Mouse (Mus musculus) G1E-ER4 (cell line): ENCODE results near the gene Tspan7. TPM values are rescaled to one million over a fixed set of nuclear protein-coding genes. Genes with fewer than 3 reads are reported as not detected.

ENCODE experiments used
- GATA1 ChIP-seq: IDR thresholded peaks from one replicate; pipeline ENCODE4 v1.8.0; 2012; ENCODE audit warnings: low read length, inconsistent platforms
- polyA plus RNA-seq: library from polyadenylated mRNA; stranded (reverse); fragments of >175 nt; gene quantifications from 2 replicates; pipeline ENCODE4 v1.2.3, GENCODE M21; 2012

The Tspan7 gene
- polyA plus RNA-seq, 1 experiment, result not detected

DNA sequence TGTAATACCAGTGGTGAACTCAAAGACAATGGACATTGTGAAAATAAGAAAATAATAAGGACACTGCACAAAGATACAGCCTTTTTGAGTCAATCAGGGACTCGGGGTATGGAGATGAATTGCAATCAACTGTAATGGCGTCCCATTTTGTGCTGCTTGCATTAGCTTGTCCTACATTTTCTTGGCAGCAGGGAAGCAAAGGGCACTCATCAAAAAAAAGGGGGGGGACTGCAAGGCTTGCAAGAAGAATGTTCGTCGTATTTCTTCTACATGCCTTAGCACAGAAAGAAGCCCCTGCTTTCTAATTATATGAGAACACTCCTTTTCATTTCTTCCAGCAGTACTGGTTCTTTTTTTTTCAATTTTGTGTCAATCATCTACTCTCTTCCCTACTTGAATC, 32.8 kb downstream of the Tspan7 start:
- TF ChIP-seq GATA1, result no peak

GRCm38 (mm10) chrX:10518510-10518909, 33.6 kb downstream of the Tspan7 start:
- no peak for TF ChIP-seq GATA1

DNA sequence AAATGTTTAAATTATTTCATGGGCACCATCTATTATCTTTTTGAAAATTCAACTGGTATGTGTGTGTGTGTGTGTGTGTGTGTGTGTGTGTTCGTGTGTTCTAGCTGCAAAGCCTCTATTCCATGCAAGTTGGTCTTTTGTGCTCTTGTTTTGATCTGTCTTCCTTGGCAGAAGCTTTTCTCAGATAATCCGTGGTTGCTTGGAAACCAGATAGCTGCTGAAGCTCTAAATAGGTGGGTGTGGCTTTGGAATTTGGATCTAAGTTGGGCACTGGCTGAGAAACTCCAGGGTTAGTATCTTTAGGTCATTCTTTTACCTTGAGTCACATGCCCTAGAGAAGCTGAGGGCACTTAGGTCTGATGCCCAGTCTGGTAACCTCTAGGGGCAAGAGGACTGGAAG, 50.5 kb downstream of the Tspan7 start:
- TF ChIP-seq GATA1, result no peak

DNA sequence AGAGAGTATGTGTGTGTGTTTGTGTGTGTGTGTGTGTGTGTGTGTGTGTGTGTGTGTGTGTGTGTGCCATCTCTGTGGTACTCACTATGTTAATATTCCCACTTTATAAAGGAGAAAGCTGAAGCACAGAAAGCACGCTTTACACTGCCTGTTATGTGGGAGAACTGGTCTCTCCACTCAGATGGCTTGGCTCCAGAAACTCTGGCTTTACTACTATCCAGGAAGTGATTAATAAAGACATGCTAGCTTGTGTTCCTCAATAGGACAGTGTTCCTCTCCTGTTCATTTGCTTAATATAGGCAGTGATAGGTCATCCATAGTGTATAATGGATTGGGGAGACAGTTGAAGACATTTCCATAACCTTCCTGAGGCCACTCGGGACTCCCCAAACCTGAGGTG, 54.1 kb downstream of the Tspan7 start:
- no peak for TF ChIP-seq GATA1

- no peak for TF ChIP-seq GATA1
Measured at GRCm38 (mm10) chrX:10539482-10540166, 54.7 kb downstream of the Tspan7 start.

GRCm38 (mm10) chrX:10546840-10547239, 61.9 kb downstream of the Tspan7 start:
- TF ChIP-seq GATA1, result no peak

GRCm38 (mm10) chrX:10549708-10550107, 64.8 kb downstream of the Tspan7 start:
- no peak for TF ChIP-seq GATA1

DNA sequence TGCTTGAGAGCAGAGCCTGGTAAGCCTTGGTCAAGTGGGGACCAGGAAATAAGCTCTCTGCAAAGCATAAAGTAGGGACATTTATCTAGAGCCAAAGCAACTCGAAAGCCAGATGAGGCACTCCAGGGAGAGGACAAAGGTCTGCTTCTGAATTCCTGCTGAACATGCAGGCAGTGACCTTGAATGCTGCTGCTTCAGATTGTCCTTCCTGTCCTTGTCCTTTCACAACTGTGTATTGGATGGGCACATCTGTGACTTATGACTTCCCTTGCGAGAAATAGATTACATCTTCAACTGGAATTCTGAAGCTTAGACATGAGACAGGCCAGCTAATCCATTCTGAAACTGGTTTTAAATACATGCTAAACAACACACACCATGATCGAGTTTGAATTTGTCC, 71.9 kb downstream of the Tspan7 start:
- TF ChIP-seq GATA1, result no peak

- TF ChIP-seq GATA1, result no peak
Measured at GRCm38 (mm10) chrX:10557596-10557995, 72.6 kb downstream of the Tspan7 start.

DNA sequence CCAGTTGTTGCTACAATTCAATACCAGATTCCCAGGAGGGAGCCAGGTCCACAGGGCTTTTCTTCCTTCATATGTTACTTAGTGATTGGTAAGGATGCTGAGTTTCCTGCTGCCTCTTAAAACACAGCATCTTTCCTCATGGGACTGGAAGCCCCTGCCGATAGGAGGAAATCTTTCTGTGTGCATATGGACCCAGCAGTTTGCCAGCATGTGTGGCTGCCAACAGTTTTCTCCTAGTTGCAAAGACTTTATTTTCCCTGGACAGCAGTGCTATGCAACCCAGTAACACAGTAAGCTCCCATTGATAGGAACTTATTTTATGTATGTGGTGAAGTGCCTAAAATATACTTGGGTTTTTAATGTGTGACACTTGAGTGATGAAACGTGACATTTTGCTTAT, 73.7 kb downstream of the Tspan7 start:
- TF ChIP-seq GATA1, result no peak

- no peak for TF ChIP-seq GATA1
Measured at GRCm38 (mm10) chrX:10565811-10566210, 80.9 kb downstream of the Tspan7 start.

- TF ChIP-seq GATA1, result no peak
Measured at GRCm38 (mm10) chrX:10574523-10574922, 89.6 kb downstream of the Tspan7 start.

GRCm38 (mm10) chrX:10575406-10575805, 90.4 kb downstream of the Tspan7 start:
- TF ChIP-seq GATA1, result no peak

DNA sequence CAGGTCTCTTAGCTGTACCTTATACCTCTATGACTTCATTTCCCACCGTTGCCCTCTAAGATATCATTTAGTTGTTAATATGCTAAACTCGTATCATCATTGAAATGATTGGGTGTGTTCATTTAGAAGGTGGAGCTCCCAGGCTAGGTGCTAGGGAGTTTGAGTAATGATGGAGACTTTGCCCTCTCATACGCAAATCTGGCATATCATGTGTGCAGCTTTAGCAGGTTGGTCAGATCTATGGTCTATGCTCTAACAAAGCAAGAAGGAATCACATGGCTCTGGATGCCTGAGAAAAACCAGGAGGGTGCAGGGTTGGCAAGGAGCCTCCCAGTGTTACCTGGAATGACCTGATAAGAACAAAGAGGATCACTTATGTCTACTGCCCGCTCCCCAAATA, 91.4 kb downstream of the Tspan7 start:
- TF ChIP-seq GATA1, result no peak

GRCm38 (mm10) chrX:10577356-10577755, 92.4 kb downstream of the Tspan7 start:
- TF ChIP-seq GATA1, result no peak

GRCm38 (mm10) chrX:10582731-10583130, 97.8 kb downstream of the Tspan7 start:
- no peak for TF ChIP-seq GATA1

DNA sequence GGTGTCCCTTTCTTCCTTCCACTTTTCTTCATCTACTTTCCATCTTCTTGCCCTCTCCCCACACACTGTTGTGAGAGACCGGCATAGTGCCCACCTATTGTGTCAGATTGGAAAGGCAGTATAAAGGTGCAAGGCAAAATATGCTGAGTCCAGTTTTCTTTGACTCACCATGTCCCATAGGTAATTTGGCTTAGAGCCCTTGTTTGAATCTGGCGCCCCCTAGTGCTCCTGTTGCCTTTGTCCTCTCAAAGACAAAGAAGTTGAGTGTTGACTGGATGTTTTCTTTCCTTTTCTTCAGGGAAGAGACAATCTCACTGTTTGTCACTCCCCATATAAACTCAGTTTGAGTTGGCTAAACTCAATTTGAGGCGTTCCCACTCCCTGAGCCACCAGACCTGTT, 107.3 kb downstream of the Tspan7 start:
- no peak for TF ChIP-seq GATA1

- no peak for TF ChIP-seq GATA1
Measured at GRCm38 (mm10) chrX:10593561-10593960, 108.6 kb downstream of the Tspan7 start.
